Mouse (Mus musculus) liver, embryonic 14.5 days (tissue): ENCODE data around the gene D7Ertd443e. TPM values are rescaled to one million over a fixed set of nuclear protein-coding genes. Genes with fewer than 3 reads are reported as not detected.

Experiments used
- ATAC-seq: fragments of 200-750 bp; cut with Nextera tagmentation; 2 replicates; pipeline ENCODE4 v1.8.0; 2017; ENCODE audit warnings: moderate number of reproducible peaks, mild to moderate bottlenecking, moderate library complexity; ENCODE audit not compliant: insufficient read depth
- DNase-seq, 3 experiments: peaks; one replicate each; pipeline ENCODE4 v3.0.0-alpha.2; 2012 to 2013; ENCODE audit warnings: low read depth in 3 of 3, low spot score in 3 of 3
- H3K27ac ChIP-seq: fragments of 300-500 bp; sonication (generic); 2 replicates; pipeline ENCODE4 v1.5.1; 2014; ENCODE audit warnings: moderate library complexity, mild to moderate bottlenecking, control low read depth, inconsistent platforms
- H3K27me3 ChIP-seq: fragments of 300-500 bp; sonication (generic); 2 replicates; pipeline ENCODE4 v1.6.1; 2014; ENCODE audit warnings: mild to moderate bottlenecking, low read length, moderate library complexity; ENCODE audit not compliant: control insufficient read depth, insufficient read depth
- H3K36me3 ChIP-seq: fragments of 300-500 bp; sonication (generic); replicated peaks from 2 replicates; pipeline ENCODE4 v1.6.1; 2014; ENCODE audit warnings: low read depth; ENCODE audit not compliant: control insufficient read depth, insufficient read depth
- H3K4me1 ChIP-seq, 2 experiments: fragments of 200-500 bp in 1 of 2; fragments of 300-500 bp in 1 of 2; sonication (generic) in 1 of 2; replicated peaks; 2 replicates each; pipeline ENCODE4 v1.6.1; 2012 to 2014; ENCODE audit warnings: antibody characterized with exemption in 1 of 2, inconsistent platforms in 1 of 2, low read length in 1 of 2; ENCODE audit not compliant: control insufficient read depth in 2 of 2, insufficient read depth in 2 of 2
- H3K4me2 ChIP-seq: fragments of 300-500 bp; sonication (generic); 2 replicates; pipeline ENCODE4 v1.6.1; 2014; ENCODE audit warnings: low read depth, mild to moderate bottlenecking, control low read depth, moderate library complexity
- H3K4me3 ChIP-seq, 2 experiments: fragments of 200-500 bp in 1 of 2; fragments of 300-500 bp in 1 of 2; sonication (generic) in 1 of 2; 2 replicates each; pipeline ENCODE4 v1.5.1; 2012 to 2014; ENCODE audit warnings: low read depth in 2 of 2, low read length in 2 of 2, mild to moderate bottlenecking in 2 of 2, control low read depth in 1 of 2, inconsistent platforms in 1 of 2, moderate library complexity in 1 of 2; ENCODE audit not compliant: insufficient read depth in 1 of 2
- H3K9ac ChIP-seq: fragments of 300-500 bp; sonication (generic); replicated peaks from 2 replicates; pipeline ENCODE4 v1.6.1; 2014; ENCODE audit warnings: mild to moderate bottlenecking, control low read depth, moderate library complexity
- H3K9me3 ChIP-seq: fragments of 300-500 bp; sonication (generic); 2 replicates; pipeline ENCODE4 v1.6.1; 2016; ENCODE audit warnings: low read length, mixed read lengths; ENCODE audit not compliant: control insufficient read depth
- CTCF ChIP-seq: IDR thresholded peaks from 2 replicates; pipeline ENCODE4 v1.5.1; 2016; ENCODE audit warnings: antibody characterized with exemption, low read depth, control low read depth
- EP300 ChIP-seq: IDR thresholded peaks from 2 replicates; pipeline ENCODE4 v1.6.1; 2016; ENCODE audit warnings: antibody characterized with exemption, low read depth
- WGBS: fragments of 180-500 bp; shearing (Covaris S2); extraction: QIAGEN DNeasy Blood & Tissue Kit; methylation state at CpG from one replicate; pipeline ENCODE4 v1.1.7; 2014; ENCODE audit not compliant: insufficient replicate concordance; 5-methylcytosine and 5-hydroxymethylcytosine counted together
- polyA plus RNA-seq, 2 experiments: library from polyadenylated mRNA; depleted of rRNA in 1 of 2; stranded (reverse) in 1 of 2; unstranded in 1 of 2; fragments of >200 nt; fragmentation: Nextera tagmentation in 1 of 2; extraction: Ambion mirVana in 1 of 2; gene quantifications; 2 replicates each; pipeline versions ENCODE4 v1.2.1 to v1.2.3; 2012 to 2014

Gene D7Ertd443e
- polyA plus RNA-seq, 2 experiments, result 0.02 TPM; not detected in 1

DNA sequence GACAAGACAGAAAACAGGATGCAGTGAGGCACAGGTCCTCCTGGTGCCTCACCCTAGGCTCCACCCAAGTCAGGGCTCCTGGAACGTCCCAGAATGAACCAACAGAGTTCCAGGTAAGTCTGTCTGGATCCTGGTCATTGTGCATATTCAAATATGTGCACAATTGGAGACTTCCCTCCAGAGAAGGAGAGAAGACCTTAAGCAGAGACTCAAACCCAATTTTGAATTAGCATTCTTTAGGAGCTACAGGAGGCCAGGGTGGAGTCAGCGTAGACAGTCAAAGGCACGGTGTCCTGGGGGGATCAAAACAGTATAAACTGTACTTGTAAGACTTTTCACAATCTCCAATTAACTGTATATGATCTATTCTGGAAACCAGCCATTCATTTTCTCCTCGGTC is 113.0 kb downstream of the D7Ertd443e start:
- TF ChIP-seq CTCF (no peak), EP300 (no peak)
- no peak for ATAC-seq
- no peak overlapping the region for H3K9ac ChIP-seq

GRCm38 (mm10) chr7:134265783-134266182 is 119.7 kb downstream of the D7Ertd443e start:
- DNase-seq (no peak), ATAC-seq (no peak)
- Histone ChIP-seq H3K4me1 (no peaks in the 10 kb centered on the region), H3K4me2 (no peak overlapping the region), H3K9me3 (no peaks in the 10 kb centered on the region), H3K27ac (no peak overlapping the region), H3K36me3 (no peaks in the 10 kb centered on the region), H3K27me3 (no peaks in the 10 kb centered on the region), H3K4me3 (no peak overlapping the region), H3K9ac (no peak overlapping the region)
- WGBS, result 56% methylated on average over 4 of the region's 4 CpGs
- no peak for TF ChIP-seq EP300
- TF ChIP-seq CTCF, result no peak

More for the DNA sequence above, 113.0 kb downstream of the D7Ertd443e start:
- Histone ChIP-seq H3K4me3 (no peak overlapping the region), H3K4me1 (no peaks in the 10 kb centered on the region), H3K27me3 (no peaks in the 10 kb centered on the region), H3K9me3 (no peaks in the 10 kb centered on the region), H3K36me3 (no peaks in the 10 kb centered on the region), H3K4me2 (no peak overlapping the region), H3K27ac (no peak overlapping the region)
- 57% methylated on average over 4 of the region's 4 CpGs for WGBS
- no peak for DNase-seq

DNA sequence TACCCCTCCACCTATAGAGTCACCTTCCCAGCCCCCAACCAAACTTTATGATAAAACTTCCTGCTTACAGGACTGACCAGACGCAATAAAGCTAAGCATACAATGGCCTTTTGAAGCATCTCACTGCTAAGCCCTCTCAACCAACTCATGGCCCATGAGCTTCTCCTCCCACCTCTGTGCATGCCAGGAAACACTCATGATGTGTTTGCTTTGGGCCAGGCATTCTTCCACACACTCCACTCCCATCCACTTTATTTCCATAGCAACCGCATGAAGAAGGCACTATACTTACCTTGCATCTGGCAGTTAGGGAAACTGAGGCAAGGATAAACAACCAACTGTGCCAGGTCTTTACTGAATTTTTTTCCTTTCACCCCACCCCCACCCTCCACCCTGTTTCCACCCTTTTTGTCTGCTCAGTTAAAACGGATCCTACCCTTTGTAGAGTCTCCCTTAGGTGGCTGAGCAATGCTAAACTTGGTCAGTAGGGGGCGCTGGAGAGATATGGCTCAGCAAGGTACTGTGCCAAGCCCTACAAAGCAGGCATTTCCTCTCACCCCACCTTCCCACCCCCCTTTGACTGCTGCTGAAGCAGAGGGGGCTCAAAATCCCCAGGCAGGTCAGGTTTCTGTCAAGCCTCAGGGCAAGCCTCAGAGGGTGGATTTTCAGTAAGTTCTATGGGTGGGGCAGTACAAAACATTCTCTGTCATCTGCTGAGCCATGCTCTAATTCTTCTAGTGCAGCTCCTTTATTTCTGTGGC is 122.1 kb downstream of the D7Ertd443e start:
- ATAC-seq, result peak; percentile 45; the same call in 1 of the 2 replicates
- Histone ChIP-seq H3K4me2 (no peak overlapping the region), H3K27me3 (no peaks in the 10 kb centered on the region), H3K36me3 (no peaks in the 10 kb centered on the region), H3K9ac (no peak overlapping the region), H3K27ac (no peak overlapping the region), H3K9me3 (no peaks in the 10 kb centered on the region), H3K4me1 (no peaks in the 10 kb centered on the region), H3K4me3 (no peak overlapping the region)
- DNase-seq, result peak; percentile 6 to 24 (median 18)
- 44% methylated on average over 4 of the region's 4 CpGs for WGBS
- TF ChIP-seq EP300, result no peak
- TF ChIP-seq CTCF, result peak; percentile 84

DNA sequence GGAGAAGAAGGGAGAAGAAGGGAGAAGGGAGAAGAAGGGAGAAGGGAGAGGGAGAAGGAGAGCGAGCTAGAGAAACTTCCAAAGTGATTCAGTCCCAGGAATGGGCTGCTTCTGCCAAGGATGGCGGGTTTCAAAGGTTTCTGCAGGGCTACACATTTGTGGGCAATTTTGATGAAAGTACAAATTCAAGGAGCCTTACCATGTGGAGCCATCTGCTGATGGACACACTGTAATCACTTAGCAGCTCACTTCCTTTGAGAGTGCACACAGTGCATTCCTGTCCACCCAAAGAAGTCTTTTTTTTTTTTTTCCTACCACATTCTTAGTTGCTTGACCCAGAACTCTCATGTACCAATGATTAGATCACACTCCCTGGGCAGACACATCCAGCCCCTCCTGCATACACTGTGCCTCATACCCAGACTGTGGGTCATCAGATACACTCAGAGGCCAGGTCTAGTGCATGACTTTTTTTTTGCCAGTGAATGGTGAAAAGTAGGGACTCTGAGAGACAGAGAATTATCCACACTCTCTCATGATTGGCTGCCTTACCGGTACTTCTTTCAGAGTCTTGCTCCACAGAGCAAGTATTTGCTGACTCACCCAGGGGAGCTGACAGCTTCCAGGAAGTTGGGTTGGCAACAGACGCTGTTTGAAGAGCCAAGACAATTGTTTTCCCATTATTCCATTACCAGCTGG is 124.3 kb downstream of the D7Ertd443e start:
- TF ChIP-seq CTCF (no peak), EP300 (no peak)
- ATAC-seq (no peak), DNase-seq (no peak)
- Histone ChIP-seq H3K27me3 (no peaks in the 10 kb centered on the region), H3K4me3 (no peak overlapping the region), H3K9me3 (no peaks in the 10 kb centered on the region), H3K4me1 (no peaks in the 10 kb centered on the region), H3K9ac (no peak overlapping the region), H3K4me2 (no peak overlapping the region), H3K27ac (no peak overlapping the region), H3K36me3 (no peaks in the 10 kb centered on the region)
- 20% methylated on average over 4 of the region's 4 CpGs for WGBS

GRCm38 (mm10) chr7:134250273-134250870 is 135.1 kb downstream of the D7Ertd443e start:
- no peak overlapping the region for H3K4me2 ChIP-seq
- no peak for TF ChIP-seq EP300
- no peak for TF ChIP-seq CTCF
- H3K27ac ChIP-seq, result no peak overlapping the region
- no peak overlapping the region for H3K9ac ChIP-seq
- H3K9me3 ChIP-seq, result no peaks in the 10 kb centered on the region
- 57% methylated on average over 7 of the region's 7 CpGs for WGBS
- no peaks in the 10 kb centered on the region for H3K27me3 ChIP-seq
- DNase-seq (no peak), ATAC-seq (no peak)
- no peak overlapping the region for H3K4me3 ChIP-seq
- no peaks in the 10 kb centered on the region for H3K4me1 ChIP-seq
- H3K36me3 ChIP-seq, result no peaks in the 10 kb centered on the region
